Mouse (Mus musculus): ENCODE results near the gene Mbd6. TPM values are rescaled to one million over a fixed set of nuclear protein-coding genes. Genes with fewer than 3 reads are reported as not detected.

Gene Mbd6
- total RNA-seq, 2 experiments from 2014 or later: 41.2 to 44.7 TPM

DNA sequence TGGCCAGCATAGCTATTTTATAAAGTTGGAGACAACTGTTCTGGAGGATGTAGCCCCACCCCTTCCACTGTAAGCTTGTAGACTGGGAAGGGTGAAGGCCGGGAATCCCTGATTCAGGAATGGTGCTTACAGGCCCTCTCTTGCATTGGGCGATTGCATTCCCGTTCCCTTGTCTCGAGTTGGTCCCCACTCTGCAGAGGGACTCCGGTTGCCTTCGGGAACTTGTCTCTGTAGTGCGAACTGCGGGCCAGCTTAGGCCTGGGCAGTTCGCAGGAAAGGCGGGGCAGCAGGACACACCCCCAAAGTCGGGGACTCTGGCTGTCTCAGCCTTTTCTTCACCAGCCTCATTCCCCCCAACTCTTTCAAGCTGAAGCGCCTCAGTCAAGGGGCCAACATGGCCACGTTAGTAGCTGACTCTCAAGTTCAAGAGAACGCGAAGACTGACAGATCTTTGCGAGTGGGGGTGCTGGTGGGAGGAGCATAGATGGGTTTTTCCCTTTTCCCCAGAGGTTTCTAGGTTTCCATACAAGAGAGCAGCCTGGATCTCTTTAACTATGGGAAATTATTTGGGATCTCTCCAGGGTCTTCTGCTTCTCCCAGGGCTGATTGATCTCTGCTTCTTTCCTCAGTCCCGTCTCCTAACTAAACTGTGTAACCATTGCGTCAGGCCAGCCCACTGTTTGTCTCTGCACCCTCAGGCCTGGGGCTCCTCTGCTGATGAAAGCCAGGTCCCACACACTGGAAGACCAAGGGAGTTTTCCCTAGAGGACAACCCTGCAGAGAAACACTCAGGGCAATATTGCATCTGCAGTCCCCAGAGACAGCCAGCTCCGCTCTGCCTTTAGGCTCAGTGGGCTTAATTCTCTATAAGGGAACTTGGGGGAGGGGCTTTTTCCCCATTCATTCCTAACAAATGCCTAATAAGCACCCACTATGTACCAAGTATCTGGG, 2.4 kb upstream of the Mbd6 start:
- intact Hi-C loops (cut with DNase I): no loop called here
- peak in 1 of 2 experiments; percentile 43 for DNase-seq (ENCODE audit: low spot score in 2 of 2)

DNA sequence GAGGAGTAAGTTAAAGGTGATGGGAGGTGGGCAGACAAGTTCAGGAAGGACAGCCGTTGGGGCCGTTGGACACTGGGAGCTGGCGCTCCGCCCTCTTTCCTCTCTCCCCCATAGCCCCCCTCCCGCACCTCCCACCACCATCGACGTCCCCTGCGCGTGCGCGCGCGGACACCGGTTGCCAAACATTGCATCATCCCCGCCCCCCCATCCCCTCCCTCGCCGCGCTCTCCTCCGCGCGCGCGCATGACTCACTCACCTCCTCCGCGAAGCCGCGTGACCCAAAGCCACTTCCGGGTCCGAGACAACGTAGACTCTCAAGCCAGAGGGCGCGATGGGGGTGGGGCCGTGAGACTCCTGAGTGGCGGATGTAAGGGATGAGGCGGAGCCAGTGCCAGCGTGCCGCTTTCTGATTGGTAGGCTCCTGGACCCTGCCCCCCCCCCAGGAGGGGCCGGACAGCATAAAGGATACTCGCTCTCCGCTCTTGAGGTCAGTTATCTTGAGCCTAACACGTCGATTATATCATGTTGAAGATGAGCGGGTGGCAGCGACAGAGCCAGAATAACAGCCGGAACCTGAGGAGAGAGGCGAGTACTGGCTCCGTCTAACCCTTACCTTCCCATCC, 1.6 kb upstream of the Mbd6 start:
- peak; percentile 100 for DNase-seq (ENCODE audit: low spot score in 2 of 2)
- intact Hi-C loops (cut with DNase I): no loop called here

DNA sequence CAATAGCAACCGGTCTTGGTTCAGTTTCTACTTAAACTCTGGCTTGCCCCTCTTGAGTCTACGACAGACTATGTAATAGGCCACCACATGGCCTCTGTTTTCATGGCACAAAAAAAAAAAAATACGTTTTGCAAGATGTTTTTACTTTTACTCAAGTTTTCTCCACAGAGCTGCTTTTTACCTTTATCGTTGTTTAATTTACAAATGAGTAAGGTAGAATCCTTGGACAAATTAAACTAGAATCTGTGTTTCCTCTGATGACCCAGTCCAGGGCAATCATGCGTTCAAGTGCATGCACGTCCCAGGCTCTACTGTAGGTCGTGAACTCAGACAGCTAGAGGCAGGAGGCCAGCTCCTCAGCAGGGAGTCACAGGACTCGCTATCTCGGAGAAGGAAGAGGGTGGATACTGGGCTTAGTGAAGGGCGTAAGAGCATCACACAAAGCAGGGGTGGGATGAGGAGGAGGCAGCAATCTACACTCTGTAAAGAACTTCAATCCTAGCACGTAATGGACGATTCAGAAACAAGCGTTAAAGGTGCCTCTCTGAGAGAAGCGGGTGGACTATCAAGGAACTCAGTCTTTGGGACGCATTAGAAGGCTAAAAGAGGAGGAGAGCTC, 864 bp upstream of the Mbd6 start:
- intact Hi-C loops (cut with DNase I): loop anchor here (2.0 kb wide), 1 partner anchor 23 kb away; the partner anchor contains the start of gene Dctn2

DNA sequence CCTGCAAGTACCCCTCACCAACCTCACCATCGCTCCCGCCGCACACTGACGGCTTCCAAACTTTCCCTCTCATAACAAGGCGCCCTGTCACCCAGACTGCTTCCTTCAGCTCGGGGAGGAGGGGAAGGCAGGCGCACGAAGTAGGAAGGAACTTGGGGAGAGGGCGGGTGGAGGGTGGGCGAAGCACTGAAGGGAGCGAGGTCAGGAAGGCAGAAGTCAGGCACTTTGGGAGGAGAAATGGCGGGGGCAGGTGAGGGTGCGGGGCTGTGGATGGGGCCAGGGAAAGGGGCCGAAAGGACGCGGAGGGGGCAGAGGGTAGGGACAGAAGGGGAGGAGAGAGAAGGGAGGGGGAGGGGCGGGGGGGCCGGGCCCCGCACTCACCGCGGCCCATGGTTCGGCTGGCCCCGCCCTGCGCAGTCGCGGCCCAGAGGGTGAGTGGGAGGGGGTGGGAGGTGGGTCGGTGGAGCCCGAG, 454 bp downstream of the Mbd6 start:
- intact Hi-C loops (cut with DNase I): loop anchor here (2.0 kb wide), 1 partner anchor 22 kb away; the partner anchor contains the start of gene Dctn2
- peak; percentile 34 to 37 for DNase-seq (ENCODE audit: low spot score in 2 of 2)

More for the DNA sequence above, 864 bp upstream of the Mbd6 start:
- peak; percentile 44 to 45 for DNase-seq (ENCODE audit: low spot score in 2 of 2)

DNA sequence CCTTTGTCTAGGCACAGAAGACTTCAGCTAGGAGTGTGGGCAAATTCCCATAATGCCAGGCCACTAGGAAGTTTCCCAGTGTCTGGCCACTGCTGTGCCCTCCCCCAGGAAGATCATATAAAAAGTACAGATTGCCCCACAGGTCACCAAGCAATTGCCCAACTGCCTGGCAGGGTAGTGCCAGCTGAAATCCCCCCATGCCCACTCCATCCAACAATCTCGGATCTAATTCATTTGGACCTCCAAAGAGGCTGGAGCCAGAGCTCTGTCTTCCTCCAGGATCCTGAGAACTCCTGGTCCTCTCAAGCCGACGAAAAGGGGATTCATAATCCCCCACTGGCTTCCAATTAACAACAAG, 903 bp downstream of the Mbd6 start:
- intact Hi-C loops (cut with DNase I): loop anchor here (2.0 kb wide), 1 partner anchor 21 kb away; the partner anchor contains the start of gene Dctn2
- DNase-seq (ENCODE audit: low spot score in 2 of 2): no peak

DNA sequence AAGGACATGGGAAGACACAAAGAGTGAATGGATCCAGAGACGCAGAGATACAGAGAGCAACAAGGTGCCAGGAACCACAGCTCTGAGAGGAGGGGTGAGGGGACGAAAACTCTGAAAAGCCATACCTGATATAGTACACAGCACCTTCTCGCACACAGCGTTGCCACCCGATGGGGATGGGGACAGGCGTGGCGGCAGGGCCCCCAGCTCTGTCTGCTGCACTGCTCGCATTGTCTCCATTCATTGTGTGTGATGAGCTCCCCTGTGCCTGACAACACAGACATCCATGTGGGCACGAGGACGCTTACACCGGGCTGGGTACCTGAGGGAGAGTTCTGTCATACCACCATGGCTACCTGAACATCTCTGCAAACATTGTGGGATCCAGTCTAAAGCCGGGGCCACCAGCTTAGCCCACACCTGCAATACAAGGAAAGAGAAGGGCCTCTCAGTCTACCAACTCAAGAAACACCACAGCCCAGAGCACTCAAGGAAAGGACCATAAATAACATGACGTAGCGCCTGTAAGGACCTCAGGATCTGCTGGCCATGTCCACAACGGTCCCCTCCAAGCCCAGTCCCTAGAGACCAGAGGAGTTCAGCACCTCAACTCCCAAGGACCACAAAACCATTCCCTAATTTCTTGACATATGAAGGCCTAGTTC, 1.4 kb downstream of the Mbd6 start:
- intact Hi-C loops (cut with DNase I): no loop called here
- DNase-seq (ENCODE audit: low spot score in 2 of 2): no peak

DNA sequence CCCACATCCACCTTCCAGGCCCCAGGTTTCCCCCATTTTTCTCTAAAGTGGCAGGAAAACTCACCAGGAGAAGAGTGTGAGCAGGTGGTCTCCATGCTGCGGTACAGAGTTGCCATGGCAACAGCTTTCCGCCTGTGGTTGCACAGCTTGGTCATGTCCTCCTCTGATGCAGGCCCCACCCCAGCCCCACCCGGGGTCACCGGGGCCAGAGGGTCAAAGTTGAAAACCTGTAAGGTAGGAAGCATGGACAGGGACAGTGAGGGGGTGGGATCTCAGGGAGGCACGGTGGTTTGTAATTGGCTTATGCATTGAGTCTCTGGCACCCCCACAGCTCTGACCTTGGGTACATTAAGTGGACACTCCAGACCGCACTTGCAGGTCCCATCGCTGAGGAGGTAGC, 2.1 kb downstream of the Mbd6 start:
- intact Hi-C loops (cut with DNase I): no loop called here
- no peak for DNase-seq (ENCODE audit: low spot score in 2 of 2)

DNA sequence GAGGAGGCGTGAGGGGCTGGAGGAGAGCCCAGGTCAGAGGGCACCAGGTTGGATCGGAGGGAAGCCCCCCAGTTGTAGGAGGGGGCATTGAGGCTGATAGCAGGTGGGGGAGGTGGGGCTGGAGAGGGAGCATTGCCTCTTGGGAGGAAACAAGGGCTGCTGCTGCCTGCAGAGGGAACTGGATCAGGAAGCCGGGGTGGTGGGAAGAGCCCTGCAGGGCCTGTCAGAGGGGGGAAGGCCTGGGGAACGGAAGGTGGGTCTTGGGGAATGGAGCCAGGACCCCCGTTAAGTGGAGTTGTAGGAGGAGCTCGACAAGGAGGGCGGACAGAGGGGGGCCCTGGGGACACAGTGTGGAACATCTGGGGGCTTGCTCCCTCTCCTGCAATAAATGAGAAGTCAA, 2.6 kb downstream of the Mbd6 start:
- intact Hi-C loops (cut with DNase I): no loop called here

DNA sequence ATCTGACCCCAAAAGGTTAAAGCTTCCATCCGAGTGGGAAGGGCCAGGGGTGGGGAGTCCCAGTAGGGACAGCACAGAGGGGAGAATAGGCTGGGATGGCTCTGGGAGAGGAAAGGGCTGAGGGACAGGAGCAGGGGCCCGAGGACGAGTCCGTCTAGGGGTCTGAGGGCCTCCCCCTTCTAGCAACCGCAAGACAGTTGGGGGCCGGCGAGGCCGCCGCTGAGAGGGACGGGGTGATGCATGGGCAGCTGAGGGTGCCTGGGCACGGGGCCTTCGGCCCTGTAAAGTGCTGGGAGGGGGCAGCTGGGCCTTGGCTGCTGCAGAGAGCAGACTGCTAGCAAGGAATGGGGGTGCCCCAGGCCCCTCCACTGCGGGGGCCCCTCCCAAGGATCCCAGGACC, 3.2 kb downstream of the Mbd6 start:
- intact Hi-C loops (cut with DNase I): no loop called here
- DNase-seq (ENCODE audit: low spot score in 2 of 2): no peak

More for the DNA sequence above, 2.6 kb downstream of the Mbd6 start:
- no peak for DNase-seq (ENCODE audit: low spot score in 2 of 2)

DNA sequence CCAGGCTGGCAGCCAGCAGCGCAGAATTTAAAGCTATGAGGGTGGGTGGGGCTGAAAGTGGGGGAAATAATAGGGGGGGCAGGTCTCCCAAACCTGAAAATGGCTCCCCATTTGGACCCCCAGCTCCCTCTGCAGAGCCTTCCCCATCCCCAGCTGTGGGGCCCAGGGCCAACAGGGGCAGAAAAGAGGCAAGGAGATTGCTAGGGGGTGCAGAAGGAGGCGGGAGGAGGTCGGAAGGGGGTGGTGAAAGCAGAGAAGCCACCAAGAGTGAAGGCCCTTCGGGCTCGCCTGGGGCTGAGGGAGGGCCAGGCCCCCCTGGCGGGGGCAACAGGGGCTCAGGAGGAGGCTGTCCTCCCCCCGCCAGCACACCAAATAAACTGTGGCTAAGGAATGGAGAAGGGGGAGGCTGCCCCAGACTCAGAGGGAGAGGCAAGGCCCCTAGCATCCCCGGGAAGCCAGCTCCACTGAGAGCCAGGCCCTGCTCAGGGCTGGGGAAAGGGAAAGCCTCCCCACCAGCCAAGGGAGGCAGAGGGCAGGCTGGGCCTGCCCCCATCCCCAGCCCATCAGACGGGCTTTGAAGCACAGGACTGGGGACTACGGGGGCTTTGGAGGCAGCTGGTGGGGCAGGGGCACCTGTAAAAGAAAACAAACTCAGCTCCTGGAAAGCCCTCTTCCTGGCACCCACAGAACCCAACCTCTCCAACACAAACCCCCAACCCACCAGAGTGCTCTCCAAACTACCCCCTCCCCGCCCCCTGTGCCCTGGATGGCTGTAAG, 3.9 kb downstream of the Mbd6 start:
- DNase-seq (ENCODE audit: low spot score in 2 of 2): no peak
- intact Hi-C loops (cut with DNase I): no loop called here

DNA sequence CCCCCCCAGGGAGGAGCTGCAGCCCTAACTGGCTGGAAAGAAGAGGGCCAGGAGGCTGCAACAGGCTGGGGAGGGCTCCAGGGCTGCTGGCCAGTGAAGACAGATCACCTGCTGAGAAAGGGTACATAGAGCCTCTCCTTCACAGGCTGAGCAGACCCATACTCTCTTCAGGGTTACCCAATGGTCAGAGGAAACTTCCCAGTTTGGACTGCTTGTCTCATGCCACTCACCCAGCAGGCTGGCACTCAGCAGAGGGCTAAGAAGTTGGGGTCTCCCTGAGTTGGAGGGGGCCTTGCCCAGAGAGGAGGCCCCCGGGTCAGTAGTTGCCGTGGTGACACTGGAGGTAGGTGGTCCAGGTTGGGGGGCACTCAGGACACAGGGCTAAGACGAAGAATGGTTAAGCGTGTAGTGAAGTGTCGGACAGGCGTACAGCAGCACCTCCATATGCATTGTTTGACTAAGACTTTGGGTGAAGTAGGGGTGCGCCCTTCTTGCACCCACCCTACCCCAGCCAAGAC, 4.7 kb downstream of the Mbd6 start:
- no peak for DNase-seq (ENCODE audit: low spot score in 2 of 2)
- intact Hi-C loops (cut with DNase I): no loop called here

DNA sequence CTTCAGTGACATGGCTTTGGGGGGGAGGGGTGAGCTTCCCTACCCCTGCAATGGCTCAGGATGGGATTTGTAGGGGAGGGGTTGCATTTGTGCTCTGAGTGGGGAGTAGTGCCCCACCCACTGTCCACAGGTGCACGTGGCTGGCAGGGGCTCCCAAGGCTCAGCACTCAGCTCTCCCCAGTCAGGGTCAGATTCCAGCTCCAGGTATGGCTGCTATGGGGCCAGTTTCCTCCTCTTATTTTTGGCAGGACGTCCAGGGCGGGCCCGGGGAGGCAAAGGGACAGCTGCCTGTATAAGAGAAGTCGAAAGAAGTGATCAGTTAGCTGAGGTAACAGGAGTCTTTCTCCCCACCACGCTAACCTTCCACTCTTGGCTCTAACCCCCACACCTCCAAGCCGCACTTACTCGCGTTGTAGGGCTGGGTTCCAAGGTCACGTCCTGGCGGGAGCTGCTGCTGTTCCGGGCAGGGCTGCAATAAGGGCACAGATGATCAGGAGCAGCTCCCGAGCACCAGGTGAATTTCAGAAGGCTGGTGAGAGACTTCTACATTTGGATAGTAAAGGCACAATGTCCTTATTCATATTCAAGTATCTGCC, 6.1 kb downstream of the Mbd6 start:
- no peak for DNase-seq (ENCODE audit: low spot score in 2 of 2)

DNA sequence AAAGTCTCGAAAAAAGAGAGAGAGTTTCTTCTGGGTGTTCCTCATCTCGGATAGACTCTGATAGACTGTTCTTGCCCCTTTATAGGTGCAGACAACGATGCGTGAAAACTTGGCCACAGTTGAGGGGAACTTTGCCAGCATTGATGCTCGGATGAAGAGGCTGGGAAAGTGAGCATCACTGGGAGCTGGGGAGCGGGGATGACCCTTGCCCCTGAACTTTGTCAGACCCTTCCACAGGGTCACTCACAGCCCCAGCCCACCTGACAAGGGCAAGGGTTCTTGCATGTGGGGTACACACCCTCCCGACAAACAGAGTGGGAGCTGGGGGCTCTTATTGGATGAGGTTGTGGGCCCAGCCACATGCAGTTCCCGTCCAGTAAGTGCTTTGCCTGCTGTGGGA, 7.5 kb downstream of the Mbd6 start:
- intact Hi-C loops (cut with DNase I): no loop called here
- DNase-seq (ENCODE audit: low spot score in 2 of 2): no peak

More for the DNA sequence above, 6.1 kb downstream of the Mbd6 start:
- intact Hi-C loops (cut with DNase I): no loop called here

DNA sequence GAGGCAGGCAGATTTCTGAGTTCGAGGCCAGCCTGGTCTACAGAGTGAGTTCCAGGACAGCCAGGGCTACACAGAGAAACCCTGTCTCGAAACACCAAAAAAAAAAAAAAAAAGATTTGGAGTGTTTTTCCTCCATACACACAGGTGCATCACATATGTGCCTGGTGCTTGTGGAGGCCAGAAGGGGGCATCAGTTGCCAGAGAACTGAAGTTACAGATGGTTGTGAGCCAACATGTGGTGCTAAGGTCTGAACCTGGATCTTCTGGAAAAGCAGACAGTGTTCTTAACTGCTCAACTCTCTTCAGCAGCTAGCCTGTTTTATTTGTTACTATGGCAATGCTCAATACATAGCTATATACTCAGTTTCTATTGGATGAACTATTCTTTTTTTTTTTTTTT, 9.1 kb downstream of the Mbd6 start:
- intact Hi-C loops (cut with DNase I): no loop called here
- no peak for DNase-seq (ENCODE audit: low spot score in 2 of 2)

DNA sequence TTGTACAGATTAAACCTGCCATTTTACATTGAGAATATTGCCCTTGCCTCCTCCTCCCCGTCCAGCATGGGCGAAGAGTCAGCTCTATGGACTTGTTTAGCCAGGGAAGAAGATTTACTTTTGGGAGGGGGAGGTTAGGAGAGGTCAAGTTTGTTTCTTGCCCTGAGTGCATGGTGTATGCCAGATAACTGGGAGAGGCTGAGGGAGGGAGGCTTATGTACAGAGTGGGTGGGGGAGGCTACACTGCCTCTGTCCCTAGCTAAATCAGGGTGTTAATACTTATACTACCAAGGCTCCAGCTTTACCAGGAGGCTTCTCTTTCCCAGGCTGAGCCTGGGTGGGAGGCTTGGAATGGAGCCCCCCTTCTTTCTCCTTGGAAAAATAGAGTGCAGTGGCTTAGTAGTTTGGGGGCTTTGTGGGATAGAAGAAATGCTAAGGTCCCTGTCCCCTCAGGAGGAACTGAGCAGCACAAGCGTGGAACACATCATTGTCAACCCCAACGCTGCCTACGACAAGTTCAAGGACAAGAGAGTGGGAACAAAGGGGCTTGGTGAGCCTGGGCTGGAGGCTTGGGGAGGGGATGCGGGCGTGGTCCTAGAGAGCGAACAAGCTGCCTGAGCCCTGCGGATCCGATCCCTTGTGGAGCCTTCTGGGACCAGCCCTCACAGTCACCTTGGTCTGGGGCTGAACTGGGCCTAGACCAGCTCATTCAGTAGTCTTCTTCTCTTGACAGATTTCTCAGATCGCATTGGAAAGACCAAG, 14.4 kb downstream of the Mbd6 start:
- intact Hi-C loops (cut with DNase I): no loop called here
- no peak for DNase-seq (ENCODE audit: low spot score in 2 of 2)

DNA sequence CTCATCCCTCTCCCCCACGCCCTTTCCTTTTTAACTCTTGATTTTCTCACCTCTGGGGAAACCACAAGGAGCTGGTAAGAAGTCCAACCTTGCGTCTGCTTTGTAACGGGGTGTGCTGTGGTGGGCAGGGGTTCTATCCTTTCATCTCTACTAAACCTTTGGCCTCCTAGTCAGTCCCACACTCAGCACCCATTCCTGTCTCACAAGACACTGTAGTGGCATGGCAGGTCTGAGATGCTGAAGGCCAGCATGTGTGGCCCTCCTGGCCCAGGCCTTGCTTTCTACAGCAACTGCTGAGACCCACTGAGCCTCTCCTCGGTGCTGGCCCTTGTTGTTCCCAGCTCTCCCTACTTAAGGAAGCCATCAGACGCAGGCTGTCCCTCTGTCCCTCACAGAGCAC, 16.4 kb downstream of the Mbd6 start:
- DNase-seq (ENCODE audit: low spot score in 2 of 2): no peak
- intact Hi-C loops (cut with DNase I): no loop called here

DNA sequence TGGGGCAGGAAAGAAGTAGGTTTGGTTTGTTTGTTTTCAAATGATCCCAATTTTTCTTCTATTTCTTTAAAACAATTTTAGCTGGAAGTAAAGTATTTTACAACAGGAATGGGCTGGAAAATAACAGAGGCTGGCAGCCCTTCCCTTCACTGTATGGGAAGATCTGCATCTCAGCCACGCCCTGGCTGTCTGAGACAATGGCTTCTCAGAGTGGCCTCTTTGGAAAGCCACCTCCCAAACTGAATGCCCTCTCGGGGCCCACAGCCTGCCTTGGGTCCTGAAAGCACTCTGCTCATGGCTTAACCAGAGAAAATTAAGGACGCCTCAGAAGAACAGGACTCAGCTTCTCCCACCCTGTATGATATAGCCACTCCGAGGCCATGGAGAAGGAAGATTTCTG, 18.9 kb downstream of the Mbd6 start:
- intact Hi-C loops (cut with DNase I): no loop called here
- no peak for DNase-seq (ENCODE audit: low spot score in 2 of 2)

DNA sequence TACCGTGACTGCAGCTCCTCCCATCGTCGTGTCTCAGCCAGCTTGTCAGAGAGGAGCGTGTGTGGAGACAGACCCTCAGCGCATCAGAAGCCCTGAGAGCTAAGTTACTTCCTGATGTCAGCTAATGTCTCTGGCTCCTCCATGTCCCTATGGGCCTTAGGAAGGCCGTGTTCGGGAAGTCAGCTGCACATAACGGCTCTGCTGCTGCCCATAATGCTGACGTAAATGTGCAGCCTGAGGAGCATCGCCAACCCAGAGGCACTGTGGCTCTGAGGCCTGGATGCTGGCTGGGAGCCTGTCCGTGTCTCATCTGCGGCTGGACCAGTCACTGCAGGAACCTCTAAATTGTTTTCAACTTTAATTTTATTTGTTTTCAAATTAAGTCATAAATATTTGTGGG, 19.8 kb downstream of the Mbd6 start:
- DNase-seq (ENCODE audit: low spot score in 2 of 2): no peak
- intact Hi-C loops (cut with DNase I): no loop called here

Measured in left cerebral cortex, postnatal 14 days (tissue).